Mouse (Mus musculus) olfactory bulb, adult 2 months (tissue): ENCODE results near the gene 4921539E11Rik. TPM values are rescaled to one million over a fixed set of nuclear protein-coding genes. Genes with fewer than 3 reads are reported as not detected.

Source experiments
- H3K27ac ChIP-seq: fragments of 200-500 bp; 2 replicates; pipeline ENCODE4 v1.5.1; 2012; ENCODE audit warnings: low read depth, low read length; ENCODE audit not compliant: insufficient read depth
- H3K4me1 ChIP-seq: fragments of 200-500 bp; 2 replicates; pipeline ENCODE4 v1.6.1; 2012; ENCODE audit warnings: low read length; ENCODE audit not compliant: control insufficient read depth, insufficient read depth
- H3K4me3 ChIP-seq: fragments of 200-500 bp; 2 replicates; pipeline ENCODE4 v1.5.1; 2012; ENCODE audit warnings: mild to moderate bottlenecking, low read depth, low read length, moderate library complexity; ENCODE audit not compliant: insufficient read depth
- CTCF ChIP-seq: fragments of 200-500 bp; IDR thresholded peaks from 2 replicates; pipeline ENCODE4 v1.5.1; 2012; ENCODE audit warnings: low read depth, mild to moderate bottlenecking, low read length, moderate library complexity; ENCODE audit not compliant: insufficient read depth
- POLR2A ChIP-seq: fragments of 200-500 bp; IDR thresholded peaks from 2 replicates; pipeline ENCODE4 v1.6.1; 2012; ENCODE audit warnings: mild to moderate bottlenecking, low read depth, low read length, moderate library complexity; ENCODE audit not compliant: insufficient read depth
- WGBS: fragments of 180-500 bp; shearing (Covaris S2); methylation state at CpG from one replicate; pipeline ENCODE4 v1.1.7; 2018; 5-methylcytosine and 5-hydroxymethylcytosine counted together
- polyA plus RNA-seq: library from polyadenylated mRNA; stranded (reverse); fragments of >200 nt; gene quantifications from 2 replicates; pipeline ENCODE4 v1.2.4, GENCODE M21; 2012; ENCODE audit warnings: low replicate concordance; ENCODE audit not compliant: missing spikeins, insufficient read depth, insufficient read length

4921539E11Rik gene
- polyA plus RNA-seq, 1 experiment = not detected

DNA sequence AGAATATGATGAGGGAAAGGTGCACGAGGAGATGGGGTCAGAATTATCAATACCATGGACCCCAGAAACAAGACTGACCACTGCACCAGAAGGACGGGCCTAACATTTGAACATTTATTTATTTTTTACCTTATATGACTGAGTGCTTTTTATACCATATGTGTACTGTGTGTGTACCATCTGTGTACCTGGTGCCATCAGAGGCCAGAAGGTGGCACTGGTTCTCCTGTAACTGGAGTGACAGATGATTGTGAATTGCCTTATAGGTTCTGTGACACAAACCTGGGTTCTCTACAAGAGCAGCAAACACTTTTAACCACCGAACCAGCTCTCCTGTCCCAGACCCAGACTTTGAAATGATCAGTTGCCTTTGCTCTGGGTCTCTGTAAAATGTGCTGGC, 31.8 kb downstream of the 4921539E11Rik start:
- H3K4me1 ChIP-seq = no peaks in the 10 kb centered on the region
- H3K4me3 ChIP-seq = no peak overlapping the region
- 90% methylated on average over 3 of the region's 3 CpGs for WGBS
- H3K27ac ChIP-seq = no peak overlapping the region
- TF ChIP-seq POLR2A (no peak), CTCF (no peak)

DNA sequence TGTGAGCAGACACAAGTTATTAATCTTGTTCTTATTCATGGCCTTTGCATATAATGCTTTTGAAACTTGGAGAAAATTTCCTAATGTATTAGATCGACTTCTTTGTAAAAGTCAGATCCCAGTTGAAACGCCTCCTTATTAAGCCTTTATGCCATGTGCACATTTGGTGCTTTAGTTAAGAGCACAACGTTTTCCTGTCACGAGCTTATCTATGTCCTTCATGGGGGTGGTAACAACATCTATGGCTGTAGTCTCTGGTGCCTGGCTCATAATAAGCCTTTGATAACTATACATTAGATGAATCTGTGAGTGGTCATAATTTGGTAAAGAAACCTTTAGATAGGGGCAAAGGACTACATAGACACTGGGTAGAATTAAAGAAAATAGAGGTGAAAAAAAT, 36.8 kb downstream of the 4921539E11Rik start:
- WGBS = 82% methylated on average over 4 of the region's 4 CpGs
- H3K27ac ChIP-seq = no peak overlapping the region
- TF ChIP-seq POLR2A (no peak), CTCF (no peak)
- no peak overlapping the region for H3K4me3 ChIP-seq
- H3K4me1 ChIP-seq = no peaks in the 10 kb centered on the region

DNA sequence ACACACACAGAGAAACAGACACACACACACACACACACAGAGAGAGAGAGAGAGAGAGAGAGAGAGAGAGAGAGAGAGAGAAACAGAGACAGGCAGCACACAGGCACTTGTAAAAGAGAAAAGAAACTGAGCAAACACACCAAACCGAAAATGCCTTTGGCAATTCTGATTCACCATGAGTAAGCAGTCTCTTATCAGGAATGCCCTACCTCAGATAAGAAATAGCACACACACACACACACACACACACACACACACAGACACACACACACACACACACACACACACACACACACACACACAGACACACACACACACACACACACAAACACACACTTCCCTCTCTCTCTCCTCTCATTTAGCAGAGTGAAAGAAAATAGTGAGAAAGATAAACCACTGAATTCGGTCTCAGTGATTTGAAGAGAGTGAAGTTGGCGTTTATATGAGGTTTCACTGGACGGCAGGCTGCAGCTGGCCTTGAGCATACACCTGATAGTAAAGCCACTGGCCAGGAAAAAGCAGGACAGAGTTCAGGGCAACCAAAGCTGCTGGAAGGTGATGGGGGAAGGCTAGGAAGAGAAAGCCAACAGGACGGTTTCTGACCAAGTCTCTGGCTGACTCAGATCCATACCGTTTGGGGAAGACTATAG, 41.1 kb downstream of the 4921539E11Rik start:
- TF ChIP-seq CTCF = no peak
- TF ChIP-seq POLR2A = no peak
- 65% methylated on average over 6 of the region's 6 CpGs for WGBS

DNA sequence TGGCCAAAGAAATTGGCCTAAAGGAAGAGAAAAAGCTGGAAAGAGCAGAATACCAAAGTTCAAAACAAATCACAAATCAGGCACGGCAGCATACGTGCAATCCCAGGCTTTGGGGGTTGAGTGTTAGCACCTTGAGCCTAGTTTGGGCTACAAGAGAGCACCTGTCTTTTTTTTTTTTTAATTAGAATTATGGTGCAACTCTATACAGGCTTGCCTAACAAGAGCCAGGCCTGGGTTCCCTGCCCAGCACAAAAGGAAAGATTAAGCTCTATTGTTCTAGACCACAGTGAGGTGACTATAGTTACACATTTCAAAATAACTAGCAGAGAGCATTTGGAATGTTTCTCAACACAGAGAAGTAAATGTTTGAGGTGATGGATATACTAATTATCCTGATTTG, 42.9 kb downstream of the 4921539E11Rik start:
- TF ChIP-seq POLR2A (no peak), CTCF (no peak)
- Histone ChIP-seq H3K4me1 (no peaks in the 10 kb centered on the region), H3K4me3 (no peak overlapping the region), H3K27ac (no peak overlapping the region)
- 93% methylated on average over 2 of the region's 2 CpGs for WGBS

More for the DNA sequence above, 41.1 kb downstream of the 4921539E11Rik start:
- Histone ChIP-seq H3K4me1 (no peaks in the 10 kb centered on the region), H3K27ac (no peak overlapping the region), H3K4me3 (no peak overlapping the region)

DNA sequence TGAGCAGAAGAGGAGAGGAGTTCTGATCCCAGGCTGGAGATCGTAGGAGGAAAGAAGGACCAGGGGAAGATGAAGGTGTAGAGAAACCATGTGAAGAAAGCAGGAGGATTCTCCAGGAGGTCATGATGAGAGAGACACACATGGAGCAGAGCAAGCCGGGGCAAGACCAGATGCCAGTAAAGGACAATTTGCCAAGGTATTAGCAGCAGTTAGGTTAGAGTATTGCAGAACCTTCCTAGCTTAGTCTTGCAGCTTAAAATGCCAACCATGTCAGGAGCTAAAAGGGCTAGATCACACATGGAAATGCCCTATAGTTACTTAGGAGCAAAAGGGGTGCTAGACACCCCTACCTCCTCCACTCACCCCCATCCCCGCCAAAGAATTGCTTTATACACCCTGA, 43.4 kb downstream of the 4921539E11Rik start:
- TF ChIP-seq POLR2A (no peak), CTCF (no peak)
- no peak overlapping the region for H3K4me3 ChIP-seq
- WGBS = 91% methylated on average over 3 of the region's 3 CpGs
- H3K27ac ChIP-seq = no peak overlapping the region
- no peaks in the 10 kb centered on the region for H3K4me1 ChIP-seq

DNA sequence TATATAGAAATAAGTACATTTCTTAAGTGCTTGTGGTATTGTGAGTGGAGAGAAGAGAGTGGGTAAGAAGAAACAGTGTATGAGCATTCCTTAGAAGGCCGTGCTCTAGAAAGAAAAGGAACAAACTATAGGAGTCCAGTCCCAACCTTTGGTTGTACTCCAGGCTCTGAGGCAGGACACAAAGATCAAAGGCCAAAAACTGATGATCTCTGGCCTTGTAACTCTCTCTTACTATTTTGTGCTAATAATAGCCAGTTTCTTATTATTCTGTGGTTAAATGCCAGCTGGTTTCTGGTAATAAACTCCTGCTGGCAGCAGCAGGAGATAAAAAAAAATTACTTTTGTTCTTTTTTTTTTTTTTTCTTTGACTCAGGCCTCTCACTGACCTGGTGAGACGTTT, 58.5 kb downstream of the 4921539E11Rik start:
- Histone ChIP-seq H3K27ac (no peak overlapping the region), H3K4me1 (no peaks in the 10 kb centered on the region), H3K4me3 (no peak overlapping the region)
- WGBS = 51% methylated on average over 2 of the region's 2 CpGs
- TF ChIP-seq CTCF (no peak), POLR2A (no peak)

DNA sequence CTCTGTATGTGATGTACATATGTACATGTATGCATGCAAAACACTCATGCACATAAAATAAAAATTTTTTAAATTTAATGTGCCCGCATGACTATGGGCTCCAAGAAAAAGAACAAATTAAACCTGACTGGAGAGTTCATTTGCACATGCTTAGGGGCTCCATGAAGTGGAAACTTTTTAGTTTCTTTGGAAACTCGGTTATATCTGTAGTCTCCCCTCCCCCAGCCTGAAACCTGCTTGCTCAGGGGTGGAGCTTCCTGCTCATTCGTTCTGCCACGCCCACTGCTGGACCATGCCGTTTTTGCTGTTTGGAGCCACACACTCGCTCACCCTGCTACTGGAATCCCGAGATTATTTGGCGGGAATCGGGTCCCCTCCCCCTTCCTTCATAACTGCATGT, 67.8 kb downstream of the 4921539E11Rik start:
- Histone ChIP-seq H3K4me3 (no peak overlapping the region), H3K4me1 (no peaks in the 10 kb centered on the region; the same call in 1 of the 2 replicates), H3K27ac (no peak overlapping the region)
- no peak for TF ChIP-seq POLR2A
- TF ChIP-seq CTCF = no peak
- whole genome bisulfite sequencing = 48% methylated on average over 9 of the region's 9 CpGs

DNA sequence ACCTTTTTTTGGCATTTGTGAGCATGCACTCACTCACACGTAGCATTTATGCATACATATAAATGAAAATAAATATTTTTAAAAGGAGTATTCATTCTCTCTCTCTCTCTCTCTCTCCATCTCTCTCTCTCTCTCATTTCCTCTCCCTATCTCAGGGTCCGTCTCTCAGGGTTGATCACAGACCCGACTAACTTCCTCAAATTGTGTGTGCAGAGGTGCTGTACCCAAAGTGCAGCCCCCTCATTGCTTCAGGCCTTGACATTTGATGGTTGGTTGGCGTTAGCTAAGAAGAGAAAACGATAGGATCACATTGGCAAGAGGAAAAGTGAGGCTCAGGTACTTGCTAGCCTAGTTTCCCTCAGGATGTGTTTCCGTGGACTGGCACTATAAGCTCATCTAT, 68.9 kb downstream of the 4921539E11Rik start:
- H3K4me3 ChIP-seq = no peak overlapping the region
- H3K27ac ChIP-seq = no peak overlapping the region
- H3K4me1 ChIP-seq = no peaks in the 10 kb centered on the region; the same call in 1 of the 2 replicates
- 84% methylated on average over 6 of the region's 6 CpGs for WGBS
- TF ChIP-seq POLR2A = no peak
- no peak for TF ChIP-seq CTCF

DNA sequence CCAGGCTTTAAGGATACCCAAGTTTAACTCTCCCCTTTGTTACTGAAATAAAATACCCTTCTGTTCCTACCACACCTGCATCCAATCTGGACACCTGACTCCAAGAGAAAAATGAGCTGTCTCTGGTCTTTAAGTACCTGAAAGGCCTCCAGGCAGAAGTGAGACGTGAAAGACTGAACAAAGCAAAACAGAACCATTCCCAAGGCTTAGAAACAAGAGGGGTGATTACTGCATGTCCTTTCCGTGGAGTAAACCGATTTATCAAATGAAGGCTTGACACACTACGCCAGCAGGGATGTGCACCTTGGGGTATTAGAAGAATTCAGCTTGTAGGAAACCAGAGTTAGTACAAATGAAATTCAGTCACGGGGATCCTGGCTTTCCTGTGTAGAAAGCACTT, 71.7 kb downstream of the 4921539E11Rik start:
- WGBS = 69% methylated on average over 5 of the region's 5 CpGs
- H3K27ac ChIP-seq = no peak overlapping the region
- H3K4me3 ChIP-seq = no peak overlapping the region
- TF ChIP-seq CTCF (no peak), POLR2A (no peak)
- H3K4me1 ChIP-seq = no peaks in the 10 kb centered on the region; the same call in 1 of the 2 replicates
